Mouse (Mus musculus): ENCODE data around the gene Agr2. TPM values are rescaled to one million over a fixed set of nuclear protein-coding genes. Genes with fewer than 3 reads are reported as not detected.

Gene Agr2
- polyA plus RNA-seq, 1 experiment from 2014 or later = not detected

DNA sequence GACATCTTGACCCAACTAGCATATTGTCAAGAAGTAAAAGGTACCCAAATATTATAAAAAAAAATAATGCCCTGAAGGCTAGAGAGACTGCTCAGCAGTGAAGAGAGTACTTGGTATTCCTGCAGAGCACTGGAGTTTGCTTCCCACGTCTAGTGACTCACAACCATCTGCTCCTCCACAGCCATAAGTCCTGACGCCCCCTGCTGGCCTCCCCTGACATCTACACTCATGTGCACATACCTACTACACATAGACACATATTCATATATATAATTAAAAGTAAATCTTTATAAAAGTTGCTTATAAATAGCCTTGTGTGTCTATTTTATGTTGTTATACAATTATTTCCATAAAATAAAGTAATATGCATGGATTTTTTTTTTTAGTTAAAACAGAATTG is 25.1 kb downstream of the Agr2 start:
- no peaks in the 10 kb centered on the region for H3K27me3 ChIP-seq (replicated peaks; ENCODE audit: control insufficient read depth, insufficient read depth, low read length)
- H3K9me3 ChIP-seq (ENCODE audit: control insufficient read depth, low read length) = no peaks in the 10 kb centered on the region
- H3K4me3 ChIP-seq (ENCODE audit: low read length) = no peak overlapping the region
- no peak overlapping the region for H3K9ac ChIP-seq (ENCODE audit: low read depth, low read length)
- ATAC-seq = no peak
- peaks cover 29% of the 10 kb centered on the region for H3K36me3 ChIP-seq (ENCODE audit: control insufficient read depth, insufficient read depth, low read length)
- no peaks in the 10 kb centered on the region for H3K4me1 ChIP-seq (ENCODE audit: control insufficient read depth, insufficient read depth, low read depth, low read length)
- WGBS = 88% methylated on average over 2 of the region's 2 CpGs
- no peak overlapping the region for H3K27ac ChIP-seq (ENCODE audit: low read depth, low read length)
- H3K4me2 ChIP-seq (ENCODE audit: low read length) = no peak overlapping the region

DNA sequence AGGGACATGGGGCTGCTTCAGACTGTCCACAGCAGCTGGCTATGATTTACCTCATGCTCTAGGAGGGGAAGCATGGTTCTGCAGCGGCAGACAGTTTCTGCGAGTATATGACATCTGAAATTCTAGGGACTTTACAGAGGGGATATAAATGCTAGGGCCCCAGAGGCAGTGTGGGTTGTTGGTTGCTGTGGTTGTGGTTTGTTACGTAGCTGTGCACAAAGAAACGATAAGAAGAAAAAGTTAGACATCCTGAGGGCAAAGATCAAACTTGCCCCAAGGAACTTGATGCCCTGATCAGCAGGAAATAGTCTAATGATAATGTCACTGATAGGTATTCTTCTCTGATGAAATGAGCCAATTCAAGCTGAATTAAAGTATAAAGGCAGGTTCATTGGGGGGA is 26.9 kb downstream of the Agr2 start:
- ATAC-seq = no peak
- Histone ChIP-seq H3K9me3 (ENCODE audit: control insufficient read depth, low read length) (no peaks in the 10 kb centered on the region), H3K4me1 (ENCODE audit: control insufficient read depth, insufficient read depth, low read depth, low read length) (no peaks in the 10 kb centered on the region), H3K27ac (ENCODE audit: low read depth, low read length) (no peak overlapping the region), H3K9ac (ENCODE audit: low read depth, low read length) (no peak overlapping the region), H3K4me2 (ENCODE audit: low read length) (no peak overlapping the region), H3K36me3 (ENCODE audit: control insufficient read depth, insufficient read depth, low read length) (peaks cover 26% of the 10 kb centered on the region), H3K4me3 (ENCODE audit: low read length) (no peak overlapping the region), H3K27me3 (replicated peaks; ENCODE audit: control insufficient read depth, insufficient read depth, low read length) (no peaks in the 10 kb centered on the region)
- 78% methylated on average over 4 of the region's 4 CpGs for WGBS

DNA sequence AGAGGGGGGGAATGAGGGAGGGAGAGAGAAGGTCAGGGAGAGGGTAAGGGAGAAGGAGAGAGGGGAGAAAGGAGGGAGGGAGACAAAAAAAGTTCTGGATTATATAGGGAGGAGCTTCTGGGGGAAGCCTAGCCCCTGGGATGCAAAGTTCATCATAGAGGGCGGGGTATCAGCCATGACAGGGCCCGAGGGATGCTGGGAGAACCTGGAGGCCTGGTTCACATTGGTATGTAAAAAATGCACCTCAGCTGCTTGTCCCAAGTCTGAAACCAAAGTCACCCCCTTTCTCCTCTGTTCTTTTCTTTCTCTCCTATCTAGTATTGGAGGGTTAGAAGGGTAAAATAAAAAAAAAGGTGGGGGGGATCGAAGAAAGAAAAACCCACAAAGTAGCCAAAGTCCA is 27.4 kb downstream of the Agr2 start:
- H3K27ac ChIP-seq (ENCODE audit: low read depth, low read length) = no peak overlapping the region
- no peak overlapping the region for H3K9ac ChIP-seq (ENCODE audit: low read depth, low read length)
- H3K27me3 ChIP-seq (replicated peaks; ENCODE audit: control insufficient read depth, insufficient read depth, low read length) = no peaks in the 10 kb centered on the region
- ATAC-seq = no peak
- peaks cover 23% of the 10 kb centered on the region for H3K36me3 ChIP-seq (ENCODE audit: control insufficient read depth, insufficient read depth, low read length)
- H3K4me1 ChIP-seq (ENCODE audit: control insufficient read depth, insufficient read depth, low read depth, low read length) = no peaks in the 10 kb centered on the region
- no peak overlapping the region for H3K4me2 ChIP-seq (ENCODE audit: low read length)
- H3K4me3 ChIP-seq (ENCODE audit: low read length) = no peak overlapping the region
- WGBS = 88% methylated on average over 3 of the region's 3 CpGs
- no peaks in the 10 kb centered on the region for H3K9me3 ChIP-seq (ENCODE audit: control insufficient read depth, low read length)

DNA sequence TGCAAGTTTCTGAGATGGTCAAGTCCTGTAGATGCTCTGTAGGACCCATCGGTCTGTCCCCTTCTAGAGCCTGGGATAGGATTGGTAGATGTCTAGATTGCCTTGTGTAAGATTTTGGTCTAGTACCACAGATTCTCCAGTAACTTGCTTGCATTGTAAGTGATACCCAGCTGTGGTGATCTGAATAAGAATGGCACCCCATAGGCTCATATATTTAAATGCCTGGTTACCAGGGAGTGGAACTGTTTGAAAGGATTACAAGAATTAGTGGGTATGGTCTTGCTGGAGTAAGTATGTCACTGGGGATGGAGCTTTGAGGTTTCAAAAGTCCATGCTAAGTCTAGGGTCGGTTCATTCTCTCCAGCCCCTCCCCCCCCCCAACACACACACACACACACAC is 28.0 kb downstream of the Agr2 start:
- peaks cover 21% of the 10 kb centered on the region for H3K36me3 ChIP-seq (ENCODE audit: control insufficient read depth, insufficient read depth, low read length)
- ATAC-seq = no peak
- no peak overlapping the region for H3K27ac ChIP-seq (ENCODE audit: low read depth, low read length)
- WGBS = 85% methylated on average over 2 of the region's 2 CpGs
- H3K4me3 ChIP-seq (ENCODE audit: low read length) = no peak overlapping the region
- no peaks in the 10 kb centered on the region for H3K27me3 ChIP-seq (replicated peaks; ENCODE audit: control insufficient read depth, insufficient read depth, low read length)
- no peaks in the 10 kb centered on the region for H3K4me1 ChIP-seq (ENCODE audit: control insufficient read depth, insufficient read depth, low read depth, low read length)
- H3K9ac ChIP-seq (ENCODE audit: low read depth, low read length) = no peak overlapping the region
- H3K9me3 ChIP-seq (ENCODE audit: control insufficient read depth, low read length) = no peaks in the 10 kb centered on the region
- H3K4me2 ChIP-seq (ENCODE audit: low read length) = no peak overlapping the region

DNA sequence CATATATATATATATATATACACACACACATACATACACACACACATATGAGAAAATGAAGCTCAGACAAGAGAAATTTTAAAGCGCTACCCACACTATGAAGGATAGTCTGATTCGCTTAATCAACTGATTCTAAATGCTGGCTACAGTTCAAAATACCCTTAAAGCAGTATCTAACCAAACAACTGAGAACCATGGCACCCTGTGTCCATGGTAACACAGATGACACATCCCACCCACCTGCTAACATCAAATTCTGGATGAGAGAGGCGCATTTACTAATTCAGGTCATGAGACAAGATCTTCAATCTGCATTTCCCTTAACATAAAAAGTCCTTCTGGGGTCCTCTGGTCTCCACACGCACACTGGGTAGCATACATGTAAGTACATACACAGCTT is 33.4 kb downstream of the Agr2 start:
- no peaks in the 10 kb centered on the region for H3K9me3 ChIP-seq (ENCODE audit: control insufficient read depth, low read length)
- no peak overlapping the region for H3K27ac ChIP-seq (ENCODE audit: low read depth, low read length)
- 0 out of 2 replicates have a peak, but pooled peaks cover 2% of the 10 kb centered on the region for H3K36me3 ChIP-seq (ENCODE audit: control insufficient read depth, insufficient read depth, low read length)
- no peak overlapping the region for H3K9ac ChIP-seq (ENCODE audit: low read depth, low read length)
- H3K4me3 ChIP-seq (ENCODE audit: low read length) = no peak overlapping the region
- no peaks in the 10 kb centered on the region for H3K27me3 ChIP-seq (replicated peaks; ENCODE audit: control insufficient read depth, insufficient read depth, low read length)
- no peak for ATAC-seq
- no peaks in the 10 kb centered on the region for H3K4me1 ChIP-seq (ENCODE audit: control insufficient read depth, insufficient read depth, low read depth, low read length)
- H3K4me2 ChIP-seq (ENCODE audit: low read length) = no peak overlapping the region
- 87% methylated on average over 4 of the region's 4 CpGs for WGBS

DNA sequence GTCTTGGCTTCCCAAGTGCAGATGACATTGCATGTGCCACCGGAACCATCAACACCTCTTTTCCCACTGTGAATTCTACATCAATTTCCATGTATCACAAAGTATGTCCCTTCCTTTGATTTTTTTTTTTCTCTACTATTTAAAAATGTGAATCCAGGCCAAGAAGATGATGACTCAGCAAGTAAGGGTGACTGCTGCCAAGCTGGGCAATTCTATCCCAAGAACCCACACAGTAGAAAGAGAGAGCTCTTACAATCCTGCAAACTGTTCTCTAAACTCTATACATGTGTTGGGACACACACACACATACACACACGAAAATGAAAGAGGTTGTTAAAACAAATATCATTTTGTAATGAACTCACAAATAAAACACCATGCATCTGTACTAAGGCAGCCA is 34.5 kb downstream of the Agr2 start:
- no peak overlapping the region for H3K27ac ChIP-seq (ENCODE audit: low read depth, low read length)
- no peak overlapping the region for H3K9ac ChIP-seq (ENCODE audit: low read depth, low read length)
- WGBS = 89% methylated on average over 2 of the region's 2 CpGs
- H3K4me2 ChIP-seq (ENCODE audit: low read length) = no peak overlapping the region
- no peaks in the 10 kb centered on the region for H3K36me3 ChIP-seq (ENCODE audit: control insufficient read depth, insufficient read depth, low read length)
- no peak for ATAC-seq
- H3K4me3 ChIP-seq (ENCODE audit: low read length) = no peak overlapping the region
- H3K4me1 ChIP-seq (ENCODE audit: control insufficient read depth, insufficient read depth, low read depth, low read length) = no peaks in the 10 kb centered on the region
- H3K9me3 ChIP-seq (ENCODE audit: control insufficient read depth, low read length) = no peaks in the 10 kb centered on the region
- no peaks in the 10 kb centered on the region for H3K27me3 ChIP-seq (replicated peaks; ENCODE audit: control insufficient read depth, insufficient read depth, low read length)

DNA sequence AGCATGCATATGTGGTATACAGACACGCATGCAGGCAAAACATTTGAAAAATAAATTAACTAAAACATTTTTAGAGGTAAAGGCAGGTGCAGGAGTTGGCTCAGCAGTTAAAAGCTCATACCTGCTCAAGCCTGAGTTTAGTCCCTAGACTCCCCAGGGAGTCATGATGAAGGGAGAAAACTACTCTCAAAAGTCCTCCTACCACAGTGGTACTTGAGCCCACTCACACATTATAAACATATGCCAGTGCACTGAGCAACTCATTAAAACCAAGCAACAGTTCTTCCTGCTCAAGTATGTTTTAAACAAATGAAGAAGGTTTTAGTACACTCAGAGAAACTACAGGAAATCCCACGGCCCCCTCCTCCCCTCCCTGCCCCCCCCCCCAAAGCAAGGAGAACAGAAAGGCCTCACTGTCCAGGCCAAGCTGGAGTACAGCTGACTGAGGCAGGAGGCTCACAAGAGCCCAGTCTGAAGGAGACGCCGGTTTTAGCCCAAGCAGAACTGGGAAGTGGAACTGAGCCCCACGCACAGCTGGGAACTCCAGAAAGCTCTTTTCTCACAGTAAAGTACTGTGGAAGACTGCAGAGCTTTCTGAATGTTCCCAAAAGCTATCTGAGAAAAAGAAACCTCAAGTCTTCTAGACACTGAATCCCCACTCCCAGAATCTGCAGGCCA is 36.4 kb downstream of the Agr2 start:
- H3K9ac ChIP-seq (ENCODE audit: low read depth, low read length) = no peak overlapping the region
- H3K4me2 ChIP-seq (ENCODE audit: low read length) = no peak overlapping the region
- H3K36me3 ChIP-seq (ENCODE audit: control insufficient read depth, insufficient read depth, low read length) = no peaks in the 10 kb centered on the region
- 79% methylated on average over 5 of the region's 5 CpGs for WGBS
- no peak overlapping the region for H3K27ac ChIP-seq (ENCODE audit: low read depth, low read length)
- no peaks in the 10 kb centered on the region for H3K4me1 ChIP-seq (ENCODE audit: control insufficient read depth, insufficient read depth, low read depth, low read length)
- no peak overlapping the region for H3K4me3 ChIP-seq (ENCODE audit: low read length)
- no peaks in the 10 kb centered on the region for H3K27me3 ChIP-seq (replicated peaks; ENCODE audit: control insufficient read depth, insufficient read depth, low read length)
- no peaks in the 10 kb centered on the region for H3K9me3 ChIP-seq (ENCODE audit: control insufficient read depth, low read length)
- ATAC-seq = no peak

DNA sequence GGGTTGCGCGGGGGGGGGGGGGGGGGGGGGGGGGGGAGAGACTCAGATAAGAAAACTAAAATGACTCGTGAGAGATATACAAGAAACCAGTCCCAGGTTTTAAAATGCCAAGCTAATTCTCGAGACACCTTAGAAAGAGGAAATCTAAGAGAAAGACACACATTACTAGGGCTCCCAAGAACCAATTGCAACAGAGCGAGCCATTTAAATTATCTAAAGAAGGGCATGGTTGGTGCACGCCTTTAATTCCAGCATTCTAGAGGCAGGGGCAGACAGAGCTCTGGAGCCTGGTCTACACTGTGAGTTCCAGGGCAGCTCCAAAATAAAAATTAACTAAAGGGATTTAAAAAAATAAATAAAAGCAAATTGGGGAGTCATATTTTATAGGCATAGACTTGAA is 37.0 kb downstream of the Agr2 start:
- no peak for ATAC-seq
- H3K9ac ChIP-seq (ENCODE audit: low read depth, low read length) = no peak overlapping the region

DNA sequence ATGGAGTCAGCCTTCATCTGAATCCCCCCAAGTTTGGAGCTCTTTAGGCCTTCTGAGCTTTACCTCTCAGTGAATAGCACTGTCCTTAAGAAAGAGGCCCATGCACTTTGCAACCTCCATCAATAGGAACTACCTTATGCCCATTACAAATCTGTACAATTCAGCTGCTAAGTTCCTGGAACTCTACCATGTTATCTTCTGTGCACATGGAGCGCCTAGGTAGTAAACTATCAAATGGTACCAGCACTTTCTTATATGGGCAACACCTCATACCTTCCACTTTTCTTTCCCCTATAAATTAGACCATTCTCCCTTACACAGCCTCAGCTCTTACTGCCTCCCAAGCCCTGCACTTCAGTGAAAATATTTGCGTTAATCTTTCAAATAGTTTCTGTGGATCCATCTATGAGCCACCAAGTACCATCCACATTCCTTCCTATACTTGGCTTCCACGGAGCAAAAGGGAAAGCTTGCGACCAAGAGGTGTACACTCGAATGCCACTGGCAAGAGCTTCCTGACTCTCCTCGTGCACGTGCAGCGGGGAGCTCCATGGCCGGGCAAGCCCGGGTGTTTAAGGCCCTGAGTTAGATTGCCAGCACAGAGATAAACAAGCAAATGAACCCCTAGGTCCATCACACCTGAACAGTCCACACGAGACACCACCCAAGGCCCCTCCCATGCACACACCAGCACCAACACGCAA is 38.1 kb downstream of the Agr2 start:
- H3K4me1 ChIP-seq (ENCODE audit: control insufficient read depth, insufficient read depth, low read depth, low read length) = no peaks in the 10 kb centered on the region
- ATAC-seq = no peak
- no peak overlapping the region for H3K4me2 ChIP-seq (ENCODE audit: low read length)
- WGBS = 84% methylated on average over 12 of the region's 12 CpGs
- H3K27me3 ChIP-seq (replicated peaks; ENCODE audit: control insufficient read depth, insufficient read depth, low read length) = no peaks in the 10 kb centered on the region
- H3K36me3 ChIP-seq (ENCODE audit: control insufficient read depth, insufficient read depth, low read length) = 0 out of 2 replicates have a peak, but pooled peaks cover 1% of the 10 kb centered on the region
- H3K27ac ChIP-seq (ENCODE audit: low read depth, low read length) = no peak overlapping the region
- H3K9ac ChIP-seq (ENCODE audit: low read depth, low read length) = no peak overlapping the region
- no peak overlapping the region for H3K4me3 ChIP-seq (ENCODE audit: low read length)
- H3K9me3 ChIP-seq (ENCODE audit: control insufficient read depth, low read length) = no peaks in the 10 kb centered on the region

More for the DNA sequence above, 37.0 kb downstream of the Agr2 start:
- Histone ChIP-seq H3K4me2 (ENCODE audit: low read length) (no peak overlapping the region), H3K27ac (ENCODE audit: low read depth, low read length) (no peak overlapping the region), H3K36me3 (ENCODE audit: control insufficient read depth, insufficient read depth, low read length) (no peaks in the 10 kb centered on the region), H3K4me3 (ENCODE audit: low read length) (no peak overlapping the region), H3K27me3 (replicated peaks; ENCODE audit: control insufficient read depth, insufficient read depth, low read length) (no peaks in the 10 kb centered on the region), H3K9me3 (ENCODE audit: control insufficient read depth, low read length) (no peaks in the 10 kb centered on the region), H3K4me1 (ENCODE audit: control insufficient read depth, insufficient read depth, low read depth, low read length) (no peaks in the 10 kb centered on the region)
- WGBS = 83% methylated on average over 4 of the region's 6 CpGs
